Mouse (Mus musculus) ZHBTc4 (cell line): Measurements from ENCODE around the gene Prkcq.

Experiments used
- DNase-seq: peaks from one replicate; pipeline ENCODE4 v3.0.0-alpha.2; 2011; ENCODE audit warnings: low read depth, low spot score

Prkcq gene

GRCm38 (mm10) chr2:11219262-11219661, 47.4 kb downstream of the Prkcq start:
- DNase-seq, result no peak

- DNase-seq, result no peak
Observed at GRCm38 (mm10) chr2:11224808-11225484, 53.0 kb downstream of the Prkcq start.

- no peak for DNase-seq
Observed at GRCm38 (mm10) chr2:11225485-11225876, 53.6 kb downstream of the Prkcq start.

GRCm38 (mm10) chr2:11226555-11226954, 54.6 kb downstream of the Prkcq start:
- no peak for DNase-seq

GRCm38 (mm10) chr2:11229126-11229525, 57.2 kb downstream of the Prkcq start:
- no peak for DNase-seq

- DNase-seq, result no peak
Observed at GRCm38 (mm10) chr2:11231118-11231517, 59.2 kb downstream of the Prkcq start.

GRCm38 (mm10) chr2:11231988-11232387, 60.1 kb downstream of the Prkcq start:
- no peak for DNase-seq

GRCm38 (mm10) chr2:11238254-11238653, 66.3 kb downstream of the Prkcq start:
- no peak for DNase-seq

GRCm38 (mm10) chr2:11239523-11239922, 67.6 kb downstream of the Prkcq start:
- DNase-seq, result no peak

- DNase-seq, result no peak
Observed at GRCm38 (mm10) chr2:11245926-11246325, 74.0 kb downstream of the Prkcq start.

- peak; percentile 58 for DNase-seq
Observed at GRCm38 (mm10) chr2:11253945-11254344, 82.0 kb downstream of the Prkcq start.

- DNase-seq, result no peak
Observed at GRCm38 (mm10) chr2:11254446-11254845, 82.5 kb downstream of the Prkcq start.

- DNase-seq, result no peak
Observed at GRCm38 (mm10) chr2:11257260-11257850, 85.4 kb downstream of the Prkcq start.

GRCm38 (mm10) chr2:11258181-11258580, 86.3 kb downstream of the Prkcq start:
- no peak for DNase-seq

GRCm38 (mm10) chr2:11259361-11259760, 87.5 kb downstream of the Prkcq start:
- DNase-seq, result peak; percentile 9

- DNase-seq, result no peak
Observed at GRCm38 (mm10) chr2:11264836-11265235, 92.9 kb downstream of the Prkcq start.

- no peak for DNase-seq
Observed at GRCm38 (mm10) chr2:11265455-11265854, 93.5 kb downstream of the Prkcq start.

- peak; percentile 75 for DNase-seq
Observed at GRCm38 (mm10) chr2:11266294-11266693, 94.4 kb downstream of the Prkcq start.

GRCm38 (mm10) chr2:11278965-11279364, 107.1 kb downstream of the Prkcq start:
- DNase-seq, result no peak

GRCm38 (mm10) chr2:11280247-11280646, 108.3 kb downstream of the Prkcq start:
- DNase-seq, result no peak

- peak; percentile 24 for DNase-seq
Observed at GRCm38 (mm10) chr2:11287834-11288530, 116.1 kb downstream of the Prkcq start.

GRCm38 (mm10) chr2:11288531-11288846, 116.6 kb downstream of the Prkcq start:
- DNase-seq, result peak; percentile 82

- no peak for DNase-seq
Observed at GRCm38 (mm10) chr2:11290931-11291330, 119.0 kb downstream of the Prkcq start.
